Mouse (Mus musculus): ENCODE results near the gene Gm8765. TPM values are rescaled to one million over a fixed set of nuclear protein-coding genes. Genes with fewer than 3 reads are reported as not detected.
"Not testable (repeated sequence)": the region's sequence is repeated elsewhere in the genome, so short reads cannot be mapped to it uniquely, and the experiment has no call there.

The Gm8765 gene
- not detected in 2 replicates for polyA plus RNA-seq (2014; fragmentation: Nextera tagmentation; extraction: Ambion mirVana)

- H3K9ac ChIP-seq (replicated peaks; ENCODE audit: low read depth, low read length); H3K27ac ChIP-seq (ENCODE audit: low read length); H3K36me3 ChIP-seq (ENCODE audit: control insufficient read depth, insufficient read depth, low read length); H3K27me3 ChIP-seq (ENCODE audit: control insufficient read depth, insufficient read depth, low read length); H3K4me3 ChIP-seq (ENCODE audit: low read depth, low read length); ATAC-seq (ENCODE audit: insufficient number of reproducible peaks, insufficient read depth, low FRiP score, low read depth); H3K4me2 ChIP-seq (replicated peaks; ENCODE audit: low read depth, low read length); H3K4me1 ChIP-seq (ENCODE audit: control insufficient read depth, insufficient read depth, low read length); H3K9me3 ChIP-seq (ENCODE audit: control insufficient read depth, low read depth, low read length): not testable (repeated sequence)
- 21% methylated on average over 1 of the region's 2 CpGs for WGBS
These were observed at the start of gene Gm8765 for GRCm38 (mm10) chr13:50698012-50698411. Gene Gm8765 (plus strand): TSS chr13:50698312.

- H3K36me3 ChIP-seq (ENCODE audit: control insufficient read depth, insufficient read depth, low read length); H3K27ac ChIP-seq (ENCODE audit: low read length); H3K4me3 ChIP-seq (ENCODE audit: low read depth, low read length); ATAC-seq (ENCODE audit: insufficient number of reproducible peaks, insufficient read depth, low FRiP score, low read depth); H3K9me3 ChIP-seq (ENCODE audit: control insufficient read depth, low read depth, low read length); H3K4me1 ChIP-seq (ENCODE audit: control insufficient read depth, insufficient read depth, low read length); H3K27me3 ChIP-seq (ENCODE audit: control insufficient read depth, insufficient read depth, low read length); H3K9ac ChIP-seq (replicated peaks; ENCODE audit: low read depth, low read length); H3K4me2 ChIP-seq (replicated peaks; ENCODE audit: low read depth, low read length): not testable (repeated sequence)
- 77% methylated on average over 2 of the region's 2 CpGs for WGBS
These were observed 49.3 kb upstream of the Gm8765 start for GRCm38 (mm10) chr13:50648771-50649170.

- not testable (repeated sequence) for H3K36me3 ChIP-seq (ENCODE audit: control insufficient read depth, insufficient read depth, low read length); H3K9ac ChIP-seq (replicated peaks; ENCODE audit: low read depth, low read length); H3K4me3 ChIP-seq (ENCODE audit: low read depth, low read length); H3K27ac ChIP-seq (ENCODE audit: low read length); H3K4me2 ChIP-seq (replicated peaks; ENCODE audit: low read depth, low read length); H3K9me3 ChIP-seq (ENCODE audit: control insufficient read depth, low read depth, low read length); H3K27me3 ChIP-seq (ENCODE audit: control insufficient read depth, insufficient read depth, low read length); ATAC-seq (ENCODE audit: insufficient number of reproducible peaks, insufficient read depth, low FRiP score, low read depth); H3K4me1 ChIP-seq (ENCODE audit: control insufficient read depth, insufficient read depth, low read length)
These were observed 52.2 kb downstream of the Gm8765 start for GRCm38 (mm10) chr13:50750282-50750681.

- Histone ChIP-seq H3K4me2 (replicated peaks; ENCODE audit: low read depth, low read length) (no peak overlapping the region), H3K4me1 (ENCODE audit: control insufficient read depth, insufficient read depth, low read length) (0 out of 2 replicates have a peak, but pooled peaks cover 3% of the 10 kb centered on the region), H3K4me3 (ENCODE audit: low read depth, low read length) (no peak overlapping the region), H3K27ac (ENCODE audit: low read length) (no peak overlapping the region), H3K9me3 (ENCODE audit: control insufficient read depth, low read depth, low read length) (no peaks in the 10 kb centered on the region), H3K36me3 (ENCODE audit: control insufficient read depth, insufficient read depth, low read length) (no peaks in the 10 kb centered on the region), H3K9ac (replicated peaks; ENCODE audit: low read depth, low read length) (no peak overlapping the region), H3K27me3 (ENCODE audit: control insufficient read depth, insufficient read depth, low read length) (no peaks in the 10 kb centered on the region)
- ATAC-seq (ENCODE audit: insufficient number of reproducible peaks, insufficient read depth, low FRiP score, low read depth) = no peak
- WGBS = 77% methylated on average over 2 of the region's 2 CpGs
These were observed 53.6 kb downstream of the Gm8765 start for GRCm38 (mm10) chr13:50751732-50752131.

- ATAC-seq (ENCODE audit: insufficient number of reproducible peaks, insufficient read depth, low FRiP score, low read depth); H3K27me3 ChIP-seq (ENCODE audit: control insufficient read depth, insufficient read depth, low read length); H3K27ac ChIP-seq (ENCODE audit: low read length); H3K9me3 ChIP-seq (ENCODE audit: control insufficient read depth, low read depth, low read length); H3K4me1 ChIP-seq (ENCODE audit: control insufficient read depth, insufficient read depth, low read length); H3K36me3 ChIP-seq (ENCODE audit: control insufficient read depth, insufficient read depth, low read length); H3K9ac ChIP-seq (replicated peaks; ENCODE audit: low read depth, low read length); H3K4me3 ChIP-seq (ENCODE audit: low read depth, low read length); H3K4me2 ChIP-seq (replicated peaks; ENCODE audit: low read depth, low read length): not testable (repeated sequence)
These were observed 54.8 kb downstream of the Gm8765 start for GRCm38 (mm10) chr13:50752961-50753360.

Small RNAs within 50 kb of the gene (microRNA-seq; reads per million reads assigned to microRNA genes)
- not detected for gene Gm23952

Other genes with a start within 250 kb of the Gm8765 start
- gene Nutm2, start 231.0 kb upstream of the Gm8765 start, polyA plus RNA-seq (2014; fragmentation: Nextera tagmentation; extraction: Ambion mirVana) = not detected in 2 replicates
- gene Gm904, start 55.1 kb upstream of the Gm8765 start, polyA plus RNA-seq (2014; fragmentation: Nextera tagmentation; extraction: Ambion mirVana) = not detected in 2 replicates